Mouse (Mus musculus): ENCODE results near the gene Dpf3.

DNA sequence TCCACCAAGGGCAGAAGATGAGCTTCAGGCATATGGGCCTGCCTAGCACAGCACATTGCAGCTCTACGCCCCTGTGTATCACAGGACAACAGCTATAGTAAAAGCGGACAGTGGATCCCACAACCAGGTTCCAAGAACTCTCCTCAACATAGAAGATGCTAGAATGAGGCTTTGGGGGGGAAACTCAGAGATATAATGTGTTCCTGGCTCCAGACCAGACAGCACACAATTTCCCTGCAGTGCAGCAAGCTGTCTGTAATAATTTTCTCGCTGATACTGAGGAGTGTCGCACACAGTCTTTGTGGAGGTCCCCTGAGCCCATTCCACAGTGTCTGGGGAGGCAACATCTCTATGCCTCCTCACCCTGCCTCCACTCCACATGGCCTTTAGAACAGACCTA lies 146.6 kb downstream of the Dpf3 start:
- TF ChIP-seq POLR2A (IDR thresholded peaks at IDR 0.05; ENCODE audit: control insufficient read depth, low read depth, low read length) (no peak), CTCF (IDR thresholded peaks at IDR 0.05; ENCODE audit: control insufficient read depth, insufficient read depth, insufficient replicate concordance, low read depth, low read length) (no peak)

Measured in testis, adult 2 months (tissue).